Mouse (Mus musculus): ENCODE results near the gene Pde3a. TPM values are rescaled to one million over a fixed set of nuclear protein-coding genes. Genes with fewer than 3 reads are reported as not detected.

Pde3a gene
- polyA plus RNA-seq, 1 experiment from 2014 or later, result 4.8 TPM

DNA sequence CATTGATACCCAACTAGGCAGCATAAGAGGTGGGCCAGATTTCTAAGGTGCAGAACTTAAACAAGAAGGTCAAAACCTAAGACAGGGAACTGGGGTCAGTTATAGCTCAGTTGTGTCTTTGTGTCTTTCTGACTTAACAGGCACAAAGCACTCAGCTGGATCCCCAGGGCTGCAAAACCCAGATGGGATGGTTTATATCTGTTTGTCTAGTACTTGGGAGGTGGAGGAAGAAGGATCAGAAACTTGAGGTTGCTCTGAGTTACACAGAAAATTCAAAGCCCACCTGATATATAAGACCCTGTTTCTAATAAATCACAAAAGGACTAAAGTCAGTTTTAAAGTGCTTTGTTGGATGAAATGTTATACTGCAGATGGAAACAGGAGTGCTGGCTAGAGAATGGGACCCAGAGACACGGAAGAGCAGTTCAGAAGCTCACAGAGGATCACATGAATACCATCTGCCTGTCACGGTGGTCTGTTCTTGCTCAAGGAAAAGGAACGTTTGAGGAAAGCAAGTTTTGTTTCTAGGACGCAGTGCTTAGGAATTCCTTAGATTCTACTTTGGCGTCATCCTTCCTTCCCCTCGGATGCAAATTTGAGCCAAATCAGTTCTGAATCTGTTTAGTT is 16.2 kb upstream of the Pde3a start:
- no peak overlapping the region for H3K27ac ChIP-seq (ENCODE audit: low read length)
- no peak for ATAC-seq (ENCODE audit: low read depth)
- H3K4me1 ChIP-seq (replicated peaks; ENCODE audit: control insufficient read depth, insufficient read depth, low read length), result no peaks in the 10 kb centered on the region
- H3K4me2 ChIP-seq (ENCODE audit: low read depth, low read length), result no peak overlapping the region
- no peaks in the 10 kb centered on the region for H3K9me3 ChIP-seq (ENCODE audit: control insufficient read depth, low read length)
- H3K4me3 ChIP-seq (ENCODE audit: low read length), result no peak overlapping the region
- no peaks in the 10 kb centered on the region for H3K36me3 ChIP-seq (ENCODE audit: control insufficient read depth, insufficient read depth, low read length)
- H3K9ac ChIP-seq (ENCODE audit: low read length), result no peak overlapping the region
- WGBS, result 65% methylated on average over 6 of the region's 6 CpGs
- H3K27me3 ChIP-seq (ENCODE audit: control insufficient read depth, insufficient read depth, low read depth, low read length), result no peaks in the 10 kb centered on the region

DNA sequence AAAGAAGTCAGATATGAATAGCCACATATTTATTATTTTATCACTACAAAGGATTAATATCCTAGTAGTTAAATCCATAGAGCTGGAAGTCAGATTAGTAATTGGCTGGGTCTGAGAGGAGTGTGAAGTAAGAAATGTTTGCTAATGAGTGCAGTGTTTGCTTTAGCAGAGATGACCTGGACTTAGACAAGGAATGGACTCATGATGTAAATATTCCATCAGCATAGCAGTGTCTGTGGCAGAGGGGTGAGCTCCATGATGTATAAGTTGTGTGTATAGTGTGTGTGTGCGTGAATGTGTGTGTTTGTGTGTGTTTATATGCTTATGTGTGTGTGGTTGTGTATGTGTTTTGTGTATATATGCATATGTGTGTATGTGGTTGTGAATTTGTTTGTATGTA is 7.3 kb upstream of the Pde3a start:
- ATAC-seq (ENCODE audit: low read depth), result no peak
- Histone ChIP-seq H3K36me3 (ENCODE audit: control insufficient read depth, insufficient read depth, low read length) (no peaks in the 10 kb centered on the region), H3K9ac (ENCODE audit: low read length) (no peak overlapping the region), H3K4me2 (ENCODE audit: low read depth, low read length) (no peak overlapping the region), H3K4me3 (ENCODE audit: low read length) (no peak overlapping the region), H3K4me1 (replicated peaks; ENCODE audit: control insufficient read depth, insufficient read depth, low read length) (no peaks in the 10 kb centered on the region), H3K9me3 (ENCODE audit: control insufficient read depth, low read length) (no peaks in the 10 kb centered on the region), H3K27me3 (ENCODE audit: control insufficient read depth, insufficient read depth, low read depth, low read length) (no peaks in the 10 kb centered on the region), H3K27ac (ENCODE audit: low read length) (no peak overlapping the region)
- 76% methylated on average over 1 of the region's 1 CpGs for WGBS

DNA sequence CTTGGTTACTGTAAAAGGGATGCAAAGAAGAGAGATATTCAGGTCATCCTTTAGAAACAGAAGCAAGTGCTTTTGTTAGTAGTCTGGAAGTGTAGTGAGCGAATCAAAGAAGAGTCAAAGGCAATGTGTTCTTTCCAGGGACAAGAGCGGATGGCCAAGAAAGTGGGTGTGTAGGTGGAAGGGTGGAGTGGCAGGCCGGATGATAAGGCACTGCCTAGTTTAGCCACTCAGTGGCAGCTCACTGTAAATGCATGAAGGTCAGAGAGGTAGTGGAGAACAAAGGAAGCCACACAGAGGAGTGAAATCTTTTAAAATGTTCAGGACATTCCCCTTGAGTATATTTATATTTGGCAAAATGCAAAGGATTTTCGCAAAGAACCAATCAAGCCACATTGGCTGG is 4.0 kb upstream of the Pde3a start:
- H3K36me3 ChIP-seq (ENCODE audit: control insufficient read depth, insufficient read depth, low read length), result no peaks in the 10 kb centered on the region
- H3K9ac ChIP-seq (ENCODE audit: low read length), result no peak overlapping the region
- no peaks in the 10 kb centered on the region for H3K9me3 ChIP-seq (ENCODE audit: control insufficient read depth, low read length)
- H3K4me3 ChIP-seq (ENCODE audit: low read length), result no peak overlapping the region
- 77% methylated on average over 4 of the region's 4 CpGs for WGBS
- no peak for ATAC-seq (ENCODE audit: low read depth)
- no peak overlapping the region for H3K4me2 ChIP-seq (ENCODE audit: low read depth, low read length)
- H3K4me1 ChIP-seq (replicated peaks; ENCODE audit: control insufficient read depth, insufficient read depth, low read length), result no peaks in the 10 kb centered on the region; the same call in 1 of the 2 replicates
- no peak overlapping the region for H3K27ac ChIP-seq (ENCODE audit: low read length)
- no peaks in the 10 kb centered on the region for H3K27me3 ChIP-seq (ENCODE audit: control insufficient read depth, insufficient read depth, low read depth, low read length)

DNA sequence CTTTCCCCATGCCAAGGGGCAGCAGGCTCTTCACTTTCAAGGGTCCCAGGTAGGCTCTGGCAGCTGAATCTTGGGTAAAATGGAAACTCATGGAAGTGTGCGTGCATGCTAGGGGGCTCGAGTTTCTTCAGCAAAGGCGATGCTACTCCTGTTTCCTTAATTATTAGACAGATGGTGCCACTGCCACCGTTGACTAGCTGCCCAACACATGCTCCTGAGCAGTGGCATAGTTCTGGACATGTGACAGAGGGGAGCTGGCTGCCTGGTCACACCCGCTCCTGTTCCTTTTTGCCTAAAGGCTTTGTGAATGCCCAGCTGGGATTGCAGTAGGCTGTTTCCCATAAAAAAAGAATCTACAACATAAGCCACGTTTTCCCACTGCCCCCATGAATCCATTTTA is 2.7 kb upstream of the Pde3a start:
- Histone ChIP-seq H3K4me1 (replicated peaks; ENCODE audit: control insufficient read depth, insufficient read depth, low read length) (no peaks in the 10 kb centered on the region; the same call in 1 of the 2 replicates), H3K27ac (ENCODE audit: low read length) (no peak overlapping the region), H3K9ac (ENCODE audit: low read length) (no peak overlapping the region), H3K9me3 (ENCODE audit: control insufficient read depth, low read length) (no peaks in the 10 kb centered on the region), H3K4me2 (ENCODE audit: low read depth, low read length) (no peak overlapping the region), H3K27me3 (ENCODE audit: control insufficient read depth, insufficient read depth, low read depth, low read length) (no peaks in the 10 kb centered on the region), H3K36me3 (ENCODE audit: control insufficient read depth, insufficient read depth, low read length) (no peaks in the 10 kb centered on the region), H3K4me3 (ENCODE audit: low read length) (no peak overlapping the region)
- no peak for ATAC-seq (ENCODE audit: low read depth)
- 79% methylated on average over 6 of the region's 6 CpGs for WGBS

DNA sequence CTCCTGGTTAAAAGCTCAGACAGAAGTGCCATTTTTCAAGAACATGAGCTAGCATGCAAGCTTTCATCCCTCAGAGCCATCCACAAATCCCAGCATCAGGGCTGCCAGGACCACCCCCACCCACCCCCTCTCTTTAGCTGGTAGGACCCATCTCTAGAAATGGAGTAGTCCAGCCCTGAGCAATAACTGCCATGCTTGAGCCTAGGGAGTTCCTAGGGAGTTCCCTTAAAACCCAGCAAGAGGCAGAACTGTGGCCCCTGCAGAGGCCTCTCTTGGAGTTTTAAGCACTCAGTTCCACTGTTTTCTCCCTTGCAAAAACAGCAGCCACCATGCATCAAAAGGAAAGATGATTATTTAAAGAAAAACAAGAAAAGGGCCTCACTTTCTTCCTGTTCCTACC is 988 bp upstream of the Pde3a start:
- no peak overlapping the region for H3K27ac ChIP-seq (ENCODE audit: low read length)
- peak overlapping the region; percentile 69 for H3K4me3 ChIP-seq (ENCODE audit: low read length)
- H3K36me3 ChIP-seq (ENCODE audit: control insufficient read depth, insufficient read depth, low read length), result no peaks in the 10 kb centered on the region
- no peak for ATAC-seq (ENCODE audit: low read depth)
- peak overlapping the region; percentile 93 for H3K4me2 ChIP-seq (ENCODE audit: low read depth, low read length)
- no peaks in the 10 kb centered on the region; the same call in 1 of the 2 replicates for H3K4me1 ChIP-seq (replicated peaks; ENCODE audit: control insufficient read depth, insufficient read depth, low read length)
- H3K9me3 ChIP-seq (ENCODE audit: control insufficient read depth, low read length), result no peaks in the 10 kb centered on the region
- no peaks in the 10 kb centered on the region for H3K27me3 ChIP-seq (ENCODE audit: control insufficient read depth, insufficient read depth, low read depth, low read length)
- peak overlapping the region; percentile 45 for H3K9ac ChIP-seq (ENCODE audit: low read length)

DNA sequence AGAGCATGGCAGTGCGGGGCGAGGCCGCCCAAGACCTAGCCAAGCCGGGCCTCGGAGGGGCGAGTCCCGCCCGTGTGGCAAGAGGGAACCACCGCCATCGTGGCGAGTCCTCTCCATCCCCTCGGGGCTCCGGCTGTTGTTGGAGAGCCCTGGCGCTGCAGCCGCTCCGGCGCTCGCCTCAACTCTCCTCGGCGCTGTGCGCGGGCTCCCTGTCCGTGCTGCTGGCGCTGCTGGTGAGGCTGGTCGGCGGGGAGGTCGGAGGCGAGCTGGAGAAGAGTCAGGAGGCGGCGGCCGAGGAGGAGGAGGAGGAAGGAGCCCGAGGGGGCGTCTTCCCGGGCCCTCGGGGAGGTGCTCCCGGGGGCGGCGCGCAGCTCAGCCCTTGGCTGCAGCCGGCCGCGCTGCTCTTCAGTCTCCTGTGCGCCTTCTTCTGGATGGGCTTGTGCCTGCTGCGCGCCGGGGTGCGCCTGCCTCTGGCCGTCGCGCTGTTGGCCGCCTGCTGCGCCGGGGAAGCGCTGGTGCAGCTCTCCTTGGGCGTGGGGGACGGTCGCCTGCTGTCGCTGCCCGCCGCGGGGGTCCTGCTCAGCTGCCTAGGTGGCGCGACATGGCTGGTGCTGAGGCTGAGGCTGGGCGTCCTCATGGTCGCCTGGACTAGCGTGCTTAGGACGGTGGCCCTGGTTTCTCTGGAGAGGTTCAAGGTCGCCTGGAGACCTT is 671 bp downstream of the Pde3a start:
- Histone ChIP-seq H3K4me2 (ENCODE audit: low read depth, low read length) (peak overlapping the region; percentile 93), H3K27ac (ENCODE audit: low read length) (peak overlapping the region; percentile 82), H3K36me3 (ENCODE audit: control insufficient read depth, insufficient read depth, low read length) (no peaks in the 10 kb centered on the region), H3K9me3 (ENCODE audit: control insufficient read depth, low read length) (no peaks in the 10 kb centered on the region), H3K9ac (ENCODE audit: low read length) (peak overlapping the region; percentile 75), H3K4me1 (replicated peaks; ENCODE audit: control insufficient read depth, insufficient read depth, low read length) (no peaks in the 10 kb centered on the region; the same call in 1 of the 2 replicates), H3K4me3 (ENCODE audit: low read length) (peak overlapping the region; percentile 69), H3K27me3 (ENCODE audit: control insufficient read depth, insufficient read depth, low read depth, low read length) (no peaks in the 10 kb centered on the region)
- WGBS, result under 1% methylated on average over 57 of the region's 68 CpGs
- ATAC-seq (ENCODE audit: low read depth), result peak; percentile 94

DNA sequence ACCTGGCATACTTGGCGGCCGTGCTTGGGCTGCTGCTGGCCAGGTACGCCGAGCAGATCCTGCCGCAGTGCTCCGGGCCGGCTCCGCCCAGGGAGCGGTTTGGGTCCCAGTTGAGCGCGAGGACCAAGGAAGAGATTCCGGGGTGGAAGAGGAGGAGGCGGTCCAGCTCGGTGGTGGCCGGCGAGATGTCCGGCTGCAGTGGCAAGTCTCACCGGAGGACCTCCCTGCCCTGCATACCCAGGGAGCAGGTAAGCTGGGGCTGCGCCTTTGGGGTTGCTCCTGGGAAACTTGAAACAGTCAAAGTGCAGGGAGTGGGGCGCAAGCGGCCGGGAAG is 1.2 kb downstream of the Pde3a start:
- Histone ChIP-seq H3K9me3 (ENCODE audit: control insufficient read depth, low read length) (no peaks in the 10 kb centered on the region), H3K4me2 (ENCODE audit: low read depth, low read length) (peak overlapping the region; percentile 93), H3K27ac (ENCODE audit: low read length) (peak overlapping the region; percentile 26; the same call in 1 of the 2 replicates), H3K4me3 (ENCODE audit: low read length) (peak overlapping the region; percentile 69), H3K9ac (ENCODE audit: low read length) (peak overlapping the region; percentile 75), H3K27me3 (ENCODE audit: control insufficient read depth, insufficient read depth, low read depth, low read length) (no peaks in the 10 kb centered on the region), H3K36me3 (ENCODE audit: control insufficient read depth, insufficient read depth, low read length) (no peaks in the 10 kb centered on the region), H3K4me1 (replicated peaks; ENCODE audit: control insufficient read depth, insufficient read depth, low read length) (peaks cover 4% of the 10 kb centered on the region; the same call in 1 of the 2 replicates)
- 1% methylated on average over 21 of the region's 22 CpGs for WGBS
- ATAC-seq (ENCODE audit: low read depth), result no peak

DNA sequence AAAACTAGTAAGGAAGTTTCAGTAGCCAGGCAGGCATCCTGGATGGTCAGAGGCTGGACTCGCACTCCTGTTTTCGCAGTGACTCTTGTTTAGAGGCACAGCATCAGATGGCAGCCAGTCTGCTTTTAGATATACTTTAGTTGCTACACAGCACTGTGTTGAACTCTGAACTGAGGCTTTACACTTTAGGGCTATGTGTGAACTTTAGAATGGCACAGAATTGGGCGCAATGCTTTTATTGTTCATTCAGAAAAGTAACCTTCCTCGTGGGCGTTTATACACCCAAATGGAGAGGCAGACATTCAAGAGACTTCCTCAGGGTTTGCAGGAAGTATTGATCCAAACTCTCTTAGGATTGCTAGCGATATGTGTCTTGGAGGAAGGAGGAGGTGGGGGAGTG is 1.9 kb downstream of the Pde3a start:
- Histone ChIP-seq H3K27ac (ENCODE audit: low read length) (no peak overlapping the region), H3K9me3 (ENCODE audit: control insufficient read depth, low read length) (no peaks in the 10 kb centered on the region), H3K4me2 (ENCODE audit: low read depth, low read length) (peak overlapping the region; percentile 93), H3K4me3 (ENCODE audit: low read length) (peak overlapping the region; percentile 69), H3K36me3 (ENCODE audit: control insufficient read depth, insufficient read depth, low read length) (no peaks in the 10 kb centered on the region), H3K9ac (ENCODE audit: low read length) (0 out of 2 replicates have a peak overlapping the region, but pooled peaks have one; percentile 6), H3K4me1 (replicated peaks; ENCODE audit: control insufficient read depth, insufficient read depth, low read length) (peaks cover 4% of the 10 kb centered on the region; the same call in 1 of the 2 replicates), H3K27me3 (ENCODE audit: control insufficient read depth, insufficient read depth, low read depth, low read length) (no peaks in the 10 kb centered on the region)
- WGBS, result 37% methylated on average over 6 of the region's 6 CpGs
- ATAC-seq (ENCODE audit: low read depth), result no peak

DNA sequence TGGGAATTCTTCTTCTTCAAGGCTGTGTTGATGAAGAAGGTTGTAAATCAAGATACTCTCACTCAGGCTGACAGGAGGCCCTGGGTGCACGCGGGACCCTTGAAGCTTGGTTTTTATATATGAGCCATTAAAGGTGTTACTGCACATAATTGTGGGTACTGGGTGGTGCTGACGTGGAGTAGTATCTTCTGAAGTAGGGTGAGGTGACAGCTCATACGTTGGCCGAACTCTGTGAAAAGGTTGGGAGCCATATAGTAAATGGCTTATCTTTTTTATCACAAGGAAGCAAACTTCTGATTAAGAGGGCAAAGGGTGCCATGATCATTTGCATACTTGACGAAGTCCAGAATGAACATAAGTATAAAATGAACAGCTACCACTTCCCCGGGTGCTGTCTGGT is 3.5 kb downstream of the Pde3a start:
- no peak overlapping the region; the same call in 1 of the 2 replicates for H3K4me2 ChIP-seq (ENCODE audit: low read depth, low read length)
- no peak overlapping the region; the same call in 1 of the 2 replicates for H3K4me3 ChIP-seq (ENCODE audit: low read length)
- 73% methylated on average over 7 of the region's 7 CpGs for WGBS
- no peaks in the 10 kb centered on the region for H3K27me3 ChIP-seq (ENCODE audit: control insufficient read depth, insufficient read depth, low read depth, low read length)
- no peak overlapping the region for H3K9ac ChIP-seq (ENCODE audit: low read length)
- peaks cover 4% of the 10 kb centered on the region; the same call in 1 of the 2 replicates for H3K4me1 ChIP-seq (replicated peaks; ENCODE audit: control insufficient read depth, insufficient read depth, low read length)
- H3K27ac ChIP-seq (ENCODE audit: low read length), result no peak overlapping the region
- H3K9me3 ChIP-seq (ENCODE audit: control insufficient read depth, low read length), result no peaks in the 10 kb centered on the region
- no peak for ATAC-seq (ENCODE audit: low read depth)
- H3K36me3 ChIP-seq (ENCODE audit: control insufficient read depth, insufficient read depth, low read length), result no peaks in the 10 kb centered on the region
